In genomic region chr16:76432304-76432703, GRCm38 (mm10) we compare ENCODE assay signal across 8 mouse cellular contexts. TPM values are rescaled to one million over a fixed set of nuclear protein-coding genes. Genes with fewer than 3 reads are reported as not detected.
A peak's percentile ranks its signal among the peaks of the same experiment; 100 is the strongest.
DNase-seq lines count a peak whose midpoint lies in the region; ATAC-seq and TF ChIP-seq lines count a peak whose summit lies in the region.

No protein-coding gene starts in this region.

- peak overlapping the region; percentile 65 for H3K4me3 ChIP-seq in gastrocnemius, adult 2 months
- H3K4me3 ChIP-seq in stomach, postnatal 0 days (ENCODE audit: low read depth, low read length) = no peak overlapping the region

- peak overlapping the region; percentile 91 for H3K27ac ChIP-seq in gastrocnemius, adult 2 months
- no peak overlapping the region for H3K27ac ChIP-seq in stomach, postnatal 0 days (replicated peaks)

- intact Hi-C loops in gastrocnemius, adult 2 months (cut with DNase I) = loop anchor here (1.0 to 10.0 kb wide), 3 partner anchors 24 to 108 kb away; no protein-coding TSS in a partner anchor

- peak; percentile 7 to 10 for DNase-seq in left cerebral cortex, adult 18-20 months (ENCODE audit: low spot score in 2 of 2)
- DNase-seq in left cerebral cortex, adult 8-10 months (ENCODE audit: low spot score in 2 of 2) = no peak
- DNase-seq in brain, embryonic 14.5 days (ENCODE audit: low read depth) = peak; percentile 73
- peak; percentile 93 for DNase-seq in gastrocnemius, adult 2 months
- DNase-seq in layer of hippocampus, postnatal 25 days (ENCODE audit: extremely low spot score in 1 of 2, low spot score in 1 of 2) = peak; percentile 6 to 10
- DNase-seq in stomach, postnatal 0 days (ENCODE audit: low spot score) = peak; percentile 35
- DNase-seq in spleen, postnatal 4 days (ENCODE audit: low spot score in 2 of 2) = no peak
- no peak for DNase-seq in yolk sac, embryonic 10.5 days (ENCODE audit: low spot score)

- H3K4me1 ChIP-seq in stomach, postnatal 0 days (replicated peaks; ENCODE audit: control insufficient read depth, insufficient read depth) = no peaks in the 10 kb centered on the region

- no peaks in the 10 kb centered on the region for H3K36me3 ChIP-seq in stomach, postnatal 0 days (ENCODE audit: control insufficient read depth, insufficient read depth, low read length)

- TF ChIP-seq POLR2A in brain, embryonic 14.5 days (IDR thresholded peaks at IDR 0.05; ENCODE audit: borderline replicate concordance, extremely low read depth, insufficient read depth, insufficient read length, poor library complexity, severe bottlenecking) = no peak

- TF ChIP-seq EP300 in stomach, postnatal 0 days (optimal IDR thresholded peaks at IDR 0.05) = no peak

- H3K4me2 ChIP-seq in stomach, postnatal 0 days (replicated peaks; ENCODE audit: low read depth) = no peak overlapping the region

- WGBS in stomach, postnatal 0 days = 57% methylated on average over 9 of the region's 9 CpGs

- H3K27me3 ChIP-seq in stomach, postnatal 0 days (ENCODE audit: control insufficient read depth, insufficient read depth, low read length) = no peaks in the 10 kb centered on the region

- H3K9me3 ChIP-seq in stomach, postnatal 0 days (ENCODE audit: control insufficient read depth, low read length) = no peaks in the 10 kb centered on the region

- no peak overlapping the region for H3K9ac ChIP-seq in stomach, postnatal 0 days (ENCODE audit: low read length)

- TF ChIP-seq CTCF in brain, embryonic 14.5 days (IDR thresholded peaks at IDR 0.05; ENCODE audit: borderline replicate concordance, extremely low read depth, insufficient read depth, insufficient read length) = no peak
- no peak for TF ChIP-seq CTCF in gastrocnemius, adult 2 months (IDR thresholded peaks at IDR 0.05)
- TF ChIP-seq CTCF in stomach, postnatal 0 days (IDR thresholded peaks at IDR 0.05; ENCODE audit: low read depth) = no peak

- peak; percentile 74 for ATAC-seq in stomach, postnatal 0 days (ENCODE audit: low FRiP score, low TSS enrichment)

RNA-seq across cellular contexts. Expression of gene Nrip1, which starts 58.7 kb away (rescaled TPM):
- total RNA-seq in left cerebral cortex, adult 18-20 months (2021) = 10 to 100 TPM; 51.2 to 53.8 TPM
- 10 to 100 TPM; 46.2 to 50.5 (median 48.1) TPM for total RNA-seq in left cerebral cortex, adult 8-10 months (2022)
- 3.5 and 10.4 TPM in 2 replicates for polyA plus RNA-seq in brain, embryonic 14.5 days (2012; rRNA removed)
- 10 to 100 TPM; 38.7 to 38.9 TPM for total RNA-seq in gastrocnemius, adult 2 months (2021)
- total RNA-seq in layer of hippocampus, postnatal 25 days (2021) = 10 to 100 TPM; 61.2 to 63.5 TPM
- 13.0 and 15.7 TPM in 2 replicates for polyA plus RNA-seq in stomach, postnatal 0 days (2015; fragmentation: Nextera tagmentation; extraction: Ambion mirVana)

Comparison
In these comparisons a context has a peak if more than half of its experiments do, and no peak if none do; other contexts are left out.
1. DNase-seq: peak in left cerebral cortex, adult 18-20 months (2 of 2), brain, embryonic 14.5 days (single experiment), gastrocnemius, adult 2 months (single experiment), layer of hippocampus, postnatal 25 days (2 of 2) and stomach, postnatal 0 days (single experiment); none in left cerebral cortex, adult 8-10 months (0 of 2), spleen, postnatal 4 days (0 of 2) and yolk sac, embryonic 10.5 days (single experiment).